Mouse (Mus musculus) kidney, embryonic 14.5 days (tissue): ENCODE results near the gene Ar. TPM values are rescaled to one million over a fixed set of nuclear protein-coding genes. Genes with fewer than 3 reads are reported as not detected.

ENCODE experiments used
- ATAC-seq: fragments of 200-750 bp; cut with Nextera tagmentation; 2 replicates; pipeline ENCODE4 v1.8.0; 2017; ENCODE audit warnings: moderate number of reproducible peaks, mild to moderate bottlenecking, moderate TSS enrichment, moderate library complexity; ENCODE audit not compliant: low FRiP score, low TSS enrichment
- H3K27ac ChIP-seq: fragments of 300-500 bp; sonication (generic); 2 replicates; pipeline ENCODE4 v1.5.1; 2014; ENCODE audit warnings: low read depth, mild to moderate bottlenecking, low read length, moderate library complexity, mixed read lengths
- H3K27me3 ChIP-seq: fragments of 300-500 bp; sonication (generic); 2 replicates; pipeline ENCODE4 v1.6.1; 2014; ENCODE audit warnings: mild to moderate bottlenecking, low read length; ENCODE audit not compliant: control insufficient read depth, insufficient read depth
- H3K36me3 ChIP-seq: fragments of 300-500 bp; sonication (generic); 2 replicates; pipeline ENCODE4 v1.6.1; 2014; ENCODE audit warnings: low read length, mixed read lengths; ENCODE audit not compliant: control insufficient read depth, insufficient read depth
- H3K4me1 ChIP-seq: fragments of 300-500 bp; sonication (generic); 2 replicates; pipeline ENCODE4 v1.6.1; 2014; ENCODE audit warnings: low read length, mixed read lengths; ENCODE audit not compliant: control insufficient read depth, insufficient read depth
- H3K4me2 ChIP-seq: fragments of 300-500 bp; sonication (generic); replicated peaks from 2 replicates; pipeline ENCODE4 v1.6.1; 2014; ENCODE audit warnings: low read depth, mild to moderate bottlenecking, low read length
- H3K4me3 ChIP-seq: fragments of 300-500 bp; sonication (generic); 2 replicates; pipeline ENCODE4 v1.5.1; 2014; ENCODE audit warnings: mild to moderate bottlenecking, low read length
- H3K9ac ChIP-seq: fragments of 300-500 bp; sonication (generic); 2 replicates; pipeline ENCODE4 v1.6.1; 2014; ENCODE audit warnings: low read depth, mild to moderate bottlenecking, low read length, moderate library complexity
- H3K9me3 ChIP-seq: fragments of 300-500 bp; sonication (generic); 2 replicates; pipeline ENCODE4 v1.6.1; 2016; ENCODE audit warnings: low read length; ENCODE audit not compliant: control insufficient read depth
- WGBS: fragments of 180-500 bp; shearing (Covaris S2); extraction: QIAGEN DNeasy Blood & Tissue Kit; methylation state at CpG from one replicate; pipeline ENCODE4 v1.1.7; 2014; 5-methylcytosine and 5-hydroxymethylcytosine counted together
- polyA plus RNA-seq: library from polyadenylated mRNA; unstranded; fragments of >200 nt; fragmentation: Nextera tagmentation; extraction: Ambion mirVana; gene quantifications from 2 replicates; pipeline ENCODE4 v1.2.1, GENCODE M21; 2014

Ar gene
- polyA plus RNA-seq, 1 experiment from 2014 or later: 0.95 TPM

DNA sequence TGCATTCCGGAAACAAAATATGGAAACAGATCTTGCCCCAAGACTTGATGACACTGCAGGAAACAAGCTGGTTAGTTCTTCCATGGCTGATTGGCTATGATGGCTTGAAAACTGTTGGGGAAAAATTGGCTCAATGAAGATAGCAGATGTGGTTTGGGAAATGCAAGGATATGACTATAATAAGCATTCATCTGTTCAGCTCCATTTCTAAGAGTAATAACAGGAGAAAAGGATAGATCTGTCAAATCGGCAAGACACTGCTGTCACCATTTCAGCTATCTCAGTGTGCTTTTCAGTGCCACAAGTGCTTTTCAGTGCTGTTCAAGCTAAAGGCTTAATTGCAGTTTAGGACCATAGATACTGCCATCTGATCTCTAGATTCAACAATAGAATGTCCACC is 96.5 kb downstream of the Ar start:
- Histone ChIP-seq H3K27ac (no peak overlapping the region), H3K4me2 (no peak overlapping the region), H3K9me3 (no peaks in the 10 kb centered on the region), H3K4me1 (no peaks in the 10 kb centered on the region), H3K36me3 (no peaks in the 10 kb centered on the region), H3K9ac (no peak overlapping the region), H3K4me3 (no peak overlapping the region), H3K27me3 (no peaks in the 10 kb centered on the region)
- 88% methylated on average over 2 of the region's 2 CpGs for WGBS
- no peak for ATAC-seq

DNA sequence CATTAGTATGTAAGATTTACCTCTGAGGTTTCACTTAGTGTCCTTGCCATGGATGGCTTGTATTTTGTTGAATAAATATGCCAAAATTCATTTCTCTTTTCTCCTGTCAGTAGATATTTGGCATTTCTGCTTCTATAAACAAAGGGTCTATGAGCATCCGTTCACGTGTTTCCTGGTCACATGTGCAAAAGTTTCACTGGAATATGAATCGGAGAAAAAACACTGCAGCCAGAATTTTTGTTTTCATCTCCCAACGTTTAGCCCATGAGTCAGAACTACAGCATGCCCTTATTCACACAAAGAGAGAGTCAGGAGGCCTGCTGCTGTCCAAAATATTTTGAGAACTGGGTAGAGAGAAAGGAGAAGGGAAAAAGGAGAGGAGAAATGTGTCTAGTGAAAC is 99.8 kb downstream of the Ar start:
- no peak overlapping the region for H3K4me3 ChIP-seq
- no peak overlapping the region for H3K9ac ChIP-seq
- no peak overlapping the region for H3K4me2 ChIP-seq
- ATAC-seq: no peak
- no peaks in the 10 kb centered on the region for H3K36me3 ChIP-seq
- 83% methylated on average over 4 of the region's 4 CpGs for WGBS
- no peaks in the 10 kb centered on the region for H3K27me3 ChIP-seq
- no peaks in the 10 kb centered on the region for H3K4me1 ChIP-seq
- H3K9me3 ChIP-seq: no peaks in the 10 kb centered on the region
- no peak overlapping the region for H3K27ac ChIP-seq

DNA sequence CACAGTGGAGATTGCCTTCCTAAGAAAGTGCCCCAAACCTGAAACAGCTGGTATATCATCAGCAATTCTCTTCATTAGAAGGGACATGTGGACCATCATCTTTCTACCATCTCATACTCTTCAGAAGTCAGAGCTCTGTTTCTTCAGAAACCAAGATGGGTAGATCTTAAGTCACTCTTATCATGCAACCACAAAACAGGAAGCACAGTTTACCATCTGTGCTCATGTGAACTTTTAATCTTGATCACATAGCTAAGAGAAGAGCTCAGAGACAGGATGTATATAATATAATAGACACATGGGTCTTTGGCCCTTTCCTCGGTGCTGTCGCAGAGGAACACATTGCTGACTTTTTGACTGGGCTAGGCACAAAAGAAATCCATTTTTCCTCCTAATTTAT is 111.1 kb downstream of the Ar start:
- Histone ChIP-seq H3K36me3 (no peaks in the 10 kb centered on the region), H3K4me2 (no peak overlapping the region), H3K9me3 (no peaks in the 10 kb centered on the region), H3K4me1 (no peaks in the 10 kb centered on the region), H3K27ac (no peak overlapping the region), H3K9ac (no peak overlapping the region), H3K27me3 (no peaks in the 10 kb centered on the region), H3K4me3 (no peak overlapping the region)
- 90% methylated on average over 2 of the region's 2 CpGs for WGBS
- no peak for ATAC-seq

DNA sequence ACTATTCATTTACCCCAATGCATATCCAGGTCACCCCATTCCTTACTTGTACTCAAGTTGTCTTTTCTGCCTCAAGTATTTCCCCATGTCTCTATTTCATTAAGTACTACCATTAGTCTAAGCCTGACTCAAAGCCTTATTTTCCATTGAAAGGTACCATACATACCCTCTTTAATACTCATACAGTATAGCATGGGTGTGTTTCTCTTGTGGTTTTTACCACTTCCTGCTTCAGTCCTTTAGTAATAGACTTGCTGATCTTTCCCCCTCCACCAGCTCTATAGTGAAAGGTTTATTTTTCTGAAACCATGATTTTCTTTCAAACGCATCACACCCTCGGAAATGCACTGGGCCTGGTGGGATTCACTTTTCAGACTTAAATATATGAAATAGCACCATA is 117.2 kb downstream of the Ar start:
- WGBS: 97% methylated on average over 2 of the region's 2 CpGs
- H3K27ac ChIP-seq: no peak overlapping the region
- no peaks in the 10 kb centered on the region for H3K27me3 ChIP-seq
- no peaks in the 10 kb centered on the region for H3K9me3 ChIP-seq
- H3K4me3 ChIP-seq: no peak overlapping the region
- no peak for ATAC-seq
- H3K4me2 ChIP-seq: no peak overlapping the region
- no peaks in the 10 kb centered on the region for H3K36me3 ChIP-seq
- H3K4me1 ChIP-seq: no peaks in the 10 kb centered on the region
- no peak overlapping the region for H3K9ac ChIP-seq

DNA sequence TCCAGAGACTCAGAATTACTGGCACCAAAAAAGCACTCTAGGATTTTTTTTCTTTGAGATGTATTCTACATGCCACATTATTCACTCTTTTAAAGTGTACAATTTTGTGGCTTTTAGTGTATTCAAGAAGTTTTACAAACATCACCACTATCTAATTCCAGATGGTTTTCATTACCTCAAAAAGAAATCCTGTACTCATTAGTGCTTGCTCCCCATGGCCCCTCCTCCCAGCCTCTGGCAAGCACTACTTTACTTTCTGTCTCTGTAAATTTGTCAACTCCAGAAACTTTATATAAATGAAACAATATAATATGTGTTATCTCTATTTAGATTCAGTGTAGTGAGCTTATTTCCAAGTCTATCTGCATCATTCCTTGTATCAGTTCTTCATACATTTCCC is 122.8 kb downstream of the Ar start:
- Histone ChIP-seq H3K9ac (no peak overlapping the region), H3K27me3 (no peaks in the 10 kb centered on the region), H3K9me3 (no peaks in the 10 kb centered on the region), H3K4me2 (no peak overlapping the region), H3K36me3 (no peaks in the 10 kb centered on the region), H3K27ac (no peak overlapping the region), H3K4me3 (no peak overlapping the region), H3K4me1 (no peaks in the 10 kb centered on the region)
- ATAC-seq: no peak

DNA sequence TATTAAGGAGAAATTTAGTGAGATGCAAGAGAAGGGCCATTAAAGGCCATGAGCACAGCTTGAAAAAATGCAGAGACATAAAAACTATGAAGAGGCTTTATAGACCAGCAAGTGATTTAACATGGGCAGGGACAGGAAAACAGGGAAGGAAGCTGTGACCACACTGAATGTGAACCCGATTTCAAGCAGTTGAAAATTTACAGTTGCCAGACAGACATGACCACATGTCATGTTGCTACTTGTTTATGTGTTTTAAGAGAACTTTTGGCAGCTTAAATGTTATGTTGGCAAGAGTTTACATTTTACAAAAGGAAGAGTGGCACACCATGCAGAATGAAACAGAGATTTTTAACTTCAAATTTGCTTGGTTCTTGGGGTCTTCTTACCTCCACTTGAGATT is 143.2 kb downstream of the Ar start:
- Histone ChIP-seq H3K4me2 (no peak overlapping the region), H3K36me3 (no peaks in the 10 kb centered on the region), H3K27ac (no peak overlapping the region), H3K9ac (no peak overlapping the region), H3K9me3 (no peaks in the 10 kb centered on the region), H3K27me3 (no peaks in the 10 kb centered on the region), H3K4me3 (no peak overlapping the region), H3K4me1 (no peaks in the 10 kb centered on the region)
- no peak for ATAC-seq
- WGBS: 61% methylated on average over 1 of the region's 1 CpGs

DNA sequence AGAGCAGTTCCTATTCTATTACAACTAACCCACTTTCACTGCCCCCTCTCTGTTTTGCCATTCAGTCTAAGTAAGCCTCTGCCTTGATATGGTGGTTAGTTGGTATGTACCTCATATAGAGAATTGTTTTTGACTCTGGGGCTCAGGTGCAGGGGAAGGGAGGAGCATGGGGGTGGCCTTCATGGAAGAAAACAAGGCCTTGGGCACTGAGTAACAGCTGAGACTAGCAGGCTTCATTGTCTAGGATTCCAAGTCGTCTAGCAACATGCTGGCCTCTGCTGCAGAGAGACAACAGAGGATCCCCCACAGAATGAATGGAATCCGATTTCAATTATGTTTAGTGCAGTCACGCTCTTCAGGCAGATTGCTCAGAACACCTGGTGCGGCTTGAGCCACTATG is 152.1 kb downstream of the Ar start:
- Histone ChIP-seq H3K4me2 (no peak overlapping the region), H3K27me3 (no peaks in the 10 kb centered on the region), H3K9ac (no peak overlapping the region), H3K4me1 (no peaks in the 10 kb centered on the region), H3K9me3 (no peaks in the 10 kb centered on the region), H3K4me3 (no peak overlapping the region), H3K36me3 (no peaks in the 10 kb centered on the region), H3K27ac (no peak overlapping the region)
- no peak for ATAC-seq
- 60% methylated on average over 4 of the region's 4 CpGs for WGBS

DNA sequence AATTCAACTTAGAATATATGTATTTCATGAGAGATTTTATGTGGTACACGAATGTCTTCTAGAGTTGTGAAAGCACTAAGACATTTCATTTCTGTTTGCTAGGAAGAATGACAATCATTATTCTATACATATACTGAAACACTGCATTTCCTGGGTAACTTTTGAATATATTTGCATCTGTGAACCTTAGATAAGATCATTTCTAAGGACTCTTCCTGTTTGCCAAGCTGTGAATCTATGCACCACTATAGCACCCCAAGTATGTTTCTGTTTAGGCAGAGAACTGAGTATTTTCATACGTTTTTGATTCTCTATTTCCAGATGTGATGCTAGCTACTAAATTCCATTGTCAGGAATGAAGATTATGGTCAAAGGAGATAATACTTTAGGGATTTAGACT is 153.4 kb downstream of the Ar start:
- H3K27ac ChIP-seq: no peak overlapping the region
- H3K36me3 ChIP-seq: no peaks in the 10 kb centered on the region
- H3K9ac ChIP-seq: no peak overlapping the region
- 66% methylated on average over 2 of the region's 2 CpGs for WGBS
- H3K4me3 ChIP-seq: no peak overlapping the region
- no peaks in the 10 kb centered on the region for H3K27me3 ChIP-seq
- no peak for ATAC-seq
- no peaks in the 10 kb centered on the region for H3K9me3 ChIP-seq
- no peak overlapping the region for H3K4me2 ChIP-seq
- H3K4me1 ChIP-seq: no peaks in the 10 kb centered on the region

DNA sequence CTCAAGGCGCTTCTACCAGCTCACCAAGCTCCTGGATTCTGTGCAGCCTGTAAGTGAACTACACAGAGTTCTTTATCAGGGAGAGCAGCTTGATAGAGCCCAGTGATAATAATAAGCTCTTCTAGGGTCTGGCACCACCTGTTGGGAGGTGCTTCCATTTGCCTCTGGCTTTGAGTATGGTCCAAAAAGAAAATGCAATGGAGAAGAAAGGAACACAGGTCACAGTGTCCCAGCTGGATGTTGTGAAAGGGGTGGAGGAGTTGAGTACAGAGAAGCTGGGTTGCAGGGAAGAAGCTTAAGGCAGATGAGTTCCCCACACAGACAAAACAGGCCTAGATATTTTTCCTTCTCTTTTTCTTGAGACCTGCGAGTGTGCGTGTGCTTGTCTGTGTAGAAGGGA is 167.4 kb downstream of the Ar start:
- H3K4me2 ChIP-seq: no peak overlapping the region
- H3K9ac ChIP-seq: no peak overlapping the region
- no peaks in the 10 kb centered on the region for H3K27me3 ChIP-seq
- H3K27ac ChIP-seq: no peak overlapping the region
- no peak overlapping the region for H3K4me3 ChIP-seq
- no peaks in the 10 kb centered on the region for H3K4me1 ChIP-seq
- H3K9me3 ChIP-seq: no peaks in the 10 kb centered on the region
- H3K36me3 ChIP-seq: no peaks in the 10 kb centered on the region
- 86% methylated on average over 3 of the region's 3 CpGs for WGBS
- no peak for ATAC-seq

DNA sequence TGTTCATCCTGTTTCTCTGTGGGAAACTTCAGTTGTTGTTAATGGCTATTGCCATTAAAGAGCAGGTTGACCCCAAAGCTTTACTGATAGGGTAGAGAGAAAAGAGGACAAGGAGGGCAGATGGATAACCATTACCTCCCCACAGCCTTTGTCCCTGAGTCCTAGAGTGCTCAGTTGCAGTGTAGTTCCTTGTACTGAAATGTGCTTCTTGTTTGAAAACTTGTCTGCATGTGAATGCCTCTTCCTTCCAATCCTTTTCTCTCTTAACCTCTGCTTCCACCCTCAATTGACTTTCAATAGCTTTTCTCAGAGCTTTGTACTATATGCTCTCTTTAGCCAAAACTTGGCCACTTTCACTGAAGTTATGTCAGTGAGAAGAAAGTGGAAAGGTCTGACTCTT is 168.9 kb downstream of the Ar start:
- H3K27me3 ChIP-seq: no peaks in the 10 kb centered on the region
- H3K4me1 ChIP-seq: no peaks in the 10 kb centered on the region
- H3K9me3 ChIP-seq: no peaks in the 10 kb centered on the region
- ATAC-seq: no peak
- H3K36me3 ChIP-seq: no peaks in the 10 kb centered on the region
- H3K27ac ChIP-seq: no peak overlapping the region
- no peak overlapping the region for H3K4me2 ChIP-seq
- no peak overlapping the region for H3K9ac ChIP-seq
- H3K4me3 ChIP-seq: no peak overlapping the region
